Mouse (Mus musculus) limb, embryonic 10.5 days (tissue): ENCODE measurements around the gene Prr18. TPM values are rescaled to one million over a fixed set of nuclear protein-coding genes. Genes with fewer than 3 reads are reported as not detected.
A peak's percentile ranks its signal among the peaks of the same experiment; 100 is the strongest.

ENCODE experiments used
- DNase-seq: peaks from one replicate; pipeline ENCODE4 v3.0.0-alpha.2; 2017; ENCODE audit warnings: low spot score
- H3K27ac ChIP-seq: fragments of 300-500 bp; sonication (generic); 2 replicates; pipeline ENCODE4 v1.5.1; 2016; ENCODE audit warnings: mild to moderate bottlenecking
- H3K27me3 ChIP-seq: fragments of 300-500 bp; sonication (generic); 2 replicates; pipeline ENCODE4 v1.6.1; 2016; ENCODE audit warnings: low read depth, mild to moderate bottlenecking; ENCODE audit not compliant: poor library complexity, severe bottlenecking
- H3K36me3 ChIP-seq: fragments of 300-500 bp; sonication (generic); 2 replicates; pipeline ENCODE4 v1.6.1; 2016; ENCODE audit warnings: mild to moderate bottlenecking, moderate library complexity
- H3K4me1 ChIP-seq: fragments of 300-500 bp; sonication (generic); 2 replicates; pipeline ENCODE4 v1.6.1; 2016
- H3K4me3 ChIP-seq: fragments of 300-500 bp; sonication (generic); 2 replicates; pipeline ENCODE4 v1.5.1; 2016; ENCODE audit warnings: mild to moderate bottlenecking, moderate library complexity
- H3K9me3 ChIP-seq: fragments of 300-500 bp; sonication (generic); replicated peaks from 2 replicates; pipeline ENCODE4 v1.6.1; 2016; ENCODE audit warnings: mild to moderate bottlenecking
- WGBS: fragments of 180-500 bp; shearing (Covaris S2); methylation state at CpG from one replicate; pipeline ENCODE4 v1.1.7; 2016; 5-methylcytosine and 5-hydroxymethylcytosine counted together
- polyA plus RNA-seq: library from polyadenylated mRNA; unstranded; fragments of >200 nt; fragmentation: Nextera tagmentation; extraction: Ambion mirVana; gene quantifications from 2 replicates; pipeline ENCODE4 v1.2.1, GENCODE M21; 2016

Prr18 gene
- polyA plus RNA-seq, 1 experiment from 2014 or later: 0.29 TPM

DNA sequence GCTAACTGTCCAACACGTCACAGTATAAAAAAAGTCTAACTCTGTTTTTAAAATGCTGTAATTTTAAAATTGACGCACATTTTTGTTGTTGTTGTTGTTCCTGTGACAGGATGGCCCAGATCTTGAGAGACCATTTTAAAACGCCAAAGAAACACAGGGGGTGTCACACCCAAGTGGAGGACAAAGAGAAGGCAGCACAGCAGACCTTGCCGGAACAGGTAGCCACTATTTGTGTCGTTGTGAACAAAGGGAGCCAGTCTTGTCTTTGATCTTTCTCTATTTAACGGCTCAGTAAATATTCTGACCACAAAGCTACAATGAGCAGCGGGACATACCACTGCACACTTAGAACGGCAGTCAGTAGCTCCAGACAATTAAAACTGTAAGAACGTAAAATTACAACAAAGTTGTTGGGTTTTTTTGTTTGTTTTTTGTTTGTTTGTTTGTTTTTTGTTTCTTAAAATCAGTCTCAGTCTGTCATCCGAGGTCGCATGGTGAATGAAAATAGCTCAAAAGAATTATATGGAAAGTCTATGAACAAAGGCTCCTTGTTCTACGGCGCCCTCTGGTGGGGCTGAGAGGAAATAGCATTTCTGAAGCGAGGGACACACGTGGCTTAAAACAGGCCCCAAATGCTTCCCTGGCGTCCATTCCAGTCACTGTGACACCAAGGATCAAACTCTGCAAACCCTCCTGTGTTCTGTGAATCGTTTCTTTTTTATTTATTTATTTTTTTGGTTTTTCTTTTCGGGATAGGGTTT is 35.2 kb downstream of the Prr18 start:
- DNase-seq: peak; percentile 88
- no peaks in the 10 kb centered on the region for H3K36me3 ChIP-seq
- WGBS: 4% methylated on average over 18 of the region's 18 CpGs
- peak overlapping the region; percentile 90 for H3K27ac ChIP-seq
- no peaks in the 10 kb centered on the region for H3K9me3 ChIP-seq
- 0 out of 2 replicates have a peak, but pooled peaks cover 13% of the 10 kb centered on the region for H3K27me3 ChIP-seq
- peaks cover 81% of the 10 kb centered on the region for H3K4me1 ChIP-seq
- peak overlapping the region; percentile 45 for H3K4me3 ChIP-seq

DNA sequence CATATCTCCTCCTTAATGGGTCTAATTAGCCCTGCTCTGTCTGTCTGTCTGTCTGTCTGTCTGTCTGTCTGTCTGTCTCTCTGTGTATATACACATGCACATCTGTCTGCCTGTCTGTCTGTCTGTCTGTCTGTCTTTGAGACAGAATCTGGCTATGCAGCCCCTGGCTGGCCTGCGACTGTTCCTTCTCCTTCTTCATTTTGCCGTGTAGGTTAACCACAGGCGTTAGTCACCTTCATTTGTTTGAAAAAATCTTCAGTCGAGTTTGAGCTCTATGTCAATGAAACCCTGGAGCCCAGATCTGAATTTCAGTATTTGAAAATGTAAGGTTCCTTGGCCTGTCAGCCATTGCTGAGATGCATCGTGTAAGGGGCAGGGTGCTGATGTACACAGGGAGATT is 40.0 kb downstream of the Prr18 start:
- no peak for DNase-seq
- 49% methylated on average over 5 of the region's 5 CpGs for WGBS
- Histone ChIP-seq H3K27me3 (no peaks in the 10 kb centered on the region), H3K9me3 (no peaks in the 10 kb centered on the region), H3K4me1 (peaks cover 55% of the 10 kb centered on the region), H3K4me3 (no peak overlapping the region), H3K27ac (no peak overlapping the region; the same call in 1 of the 2 replicates), H3K36me3 (no peaks in the 10 kb centered on the region)

DNA sequence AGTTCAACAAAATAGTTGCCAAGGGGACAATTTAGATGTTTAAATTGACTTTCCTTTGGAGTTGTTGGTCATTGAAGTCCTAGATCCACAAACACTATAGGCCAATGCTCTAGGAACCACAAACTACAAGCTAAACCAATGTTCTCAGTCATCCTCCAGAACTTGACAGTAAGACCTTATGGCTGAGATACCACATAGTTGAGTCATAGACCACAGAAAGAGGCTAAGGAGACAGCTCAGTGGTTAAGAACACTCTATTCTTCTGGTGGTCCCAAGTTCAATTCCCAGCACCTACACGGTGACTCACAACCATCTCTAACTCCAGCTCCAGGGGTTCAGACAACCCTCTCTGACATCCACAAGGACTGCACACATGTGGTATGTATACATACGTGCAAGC is 48.2 kb downstream of the Prr18 start:
- H3K36me3 ChIP-seq: no peaks in the 10 kb centered on the region
- DNase-seq: no peak
- 96% methylated on average over 2 of the region's 2 CpGs for WGBS
- peaks cover 24% of the 10 kb centered on the region for H3K4me1 ChIP-seq
- H3K4me3 ChIP-seq: no peak overlapping the region
- H3K27me3 ChIP-seq: peaks cover 39% of the 10 kb centered on the region
- H3K27ac ChIP-seq: no peak overlapping the region
- H3K9me3 ChIP-seq: no peaks in the 10 kb centered on the region

DNA sequence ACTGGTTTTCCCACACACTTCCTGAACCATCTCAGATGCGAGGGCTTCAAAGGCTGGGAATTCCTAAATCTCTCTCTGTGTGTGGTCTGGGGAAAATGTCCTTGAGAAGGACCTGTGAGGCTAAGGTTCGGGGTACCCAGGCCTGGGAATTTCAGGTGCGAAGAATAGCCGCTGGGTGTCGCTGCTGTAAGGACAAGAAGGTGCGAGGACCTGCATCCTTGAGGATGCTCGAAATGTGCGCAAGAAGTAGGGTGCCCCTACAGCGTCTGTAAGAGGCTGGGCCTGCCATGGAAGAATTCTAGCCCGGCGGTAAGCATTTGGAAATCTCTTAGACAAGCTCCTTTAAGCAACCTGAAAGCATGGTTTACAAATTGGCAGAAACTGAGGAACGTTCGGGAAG is 51.2 kb downstream of the Prr18 start:
- peaks cover 48% of the 10 kb centered on the region for H3K4me1 ChIP-seq
- WGBS: under 1% methylated on average over 13 of the region's 13 CpGs
- H3K36me3 ChIP-seq: no peaks in the 10 kb centered on the region
- peaks cover 60% of the 10 kb centered on the region for H3K27me3 ChIP-seq
- peak overlapping the region; percentile 83 for H3K27ac ChIP-seq
- no peaks in the 10 kb centered on the region for H3K9me3 ChIP-seq
- DNase-seq: peak; percentile 75
- H3K4me3 ChIP-seq: peak overlapping the region; percentile 48

- Histone ChIP-seq H3K36me3 (no peaks in the 10 kb centered on the region), H3K27me3 (peaks cover 60% of the 10 kb centered on the region), H3K4me3 (peak overlapping the region; percentile 48), H3K9me3 (no peaks in the 10 kb centered on the region), H3K4me1 (peaks cover 48% of the 10 kb centered on the region), H3K27ac (peak overlapping the region; percentile 83)
- DNase-seq: peak; percentile 73
- WGBS: under 1% methylated on average over 28 of the region's 28 CpGs
Observed at GRCm38 (mm10) chr17:8388990-8389789, 51.9 kb downstream of the Prr18 start.

GRCm38 (mm10) chr17:8389790-8390095 is 52.5 kb downstream of the Prr18 start:
- Histone ChIP-seq H3K27ac (peak overlapping the region; percentile 83), H3K27me3 (peaks cover 60% of the 10 kb centered on the region), H3K9me3 (no peaks in the 10 kb centered on the region), H3K4me3 (peak overlapping the region; percentile 48), H3K4me1 (peaks cover 48% of the 10 kb centered on the region), H3K36me3 (no peaks in the 10 kb centered on the region)
- no peak for DNase-seq
- WGBS: 4% methylated on average over 10 of the region's 10 CpGs

DNA sequence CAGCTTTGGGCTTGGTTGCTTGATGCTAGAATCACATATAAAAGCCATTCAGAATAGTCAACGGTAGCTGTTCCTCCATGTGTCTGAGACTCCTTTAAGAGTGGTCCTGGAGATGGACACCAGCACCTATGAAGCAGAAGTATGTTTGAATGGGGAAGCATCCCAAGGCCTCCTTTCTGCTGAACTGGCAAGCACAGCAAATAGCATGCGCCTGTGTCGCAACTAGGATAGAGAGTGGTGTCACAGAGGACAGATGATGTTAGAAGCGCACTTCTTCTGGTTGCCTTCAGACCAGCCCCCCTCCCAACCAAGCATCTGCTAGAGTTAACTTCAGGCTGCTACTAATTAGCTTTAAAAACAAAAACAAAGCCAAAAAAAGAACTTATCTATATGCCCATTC is 53.2 kb downstream of the Prr18 start:
- Histone ChIP-seq H3K27ac (no peak overlapping the region), H3K36me3 (no peaks in the 10 kb centered on the region), H3K9me3 (no peaks in the 10 kb centered on the region), H3K27me3 (peaks cover 60% of the 10 kb centered on the region), H3K4me1 (peaks cover 49% of the 10 kb centered on the region), H3K4me3 (no peak overlapping the region)
- WGBS: 53% methylated on average over 4 of the region's 4 CpGs
- DNase-seq: no peak

Other genes with a start within 250 kb of the Prr18 start
- not detected in 2 replicates for gene Gm49673, start 189.7 kb upstream of the Prr18 start, polyA plus RNA-seq
- 24.0 and 27.0 TPM in 2 replicates for gene Rnaset2a, start 189.4 kb upstream of the Prr18 start, polyA plus RNA-seq
- gene Fgfr1op, start 172.0 kb upstream of the Prr18 start, polyA plus RNA-seq: 54.1 and 55.2 TPM in 2 replicates
- not detected in 2 replicates for gene Ccr6, start 101.4 kb upstream of the Prr18 start, polyA plus RNA-seq
- gene Mpc1, start 54.6 kb upstream of the Prr18 start, polyA plus RNA-seq: 81.4 and 84.6 TPM in 2 replicates
- 57.0 and 57.7 TPM in 2 replicates for gene Sft2d1, start 26.4 kb upstream of the Prr18 start, polyA plus RNA-seq
- gene T2, start 18.5 kb downstream of the Prr18 start, polyA plus RNA-seq: 0.75 and 1.1 TPM in 2 replicates
- gene T, start 97.0 kb downstream of the Prr18 start, polyA plus RNA-seq: 0.93 and 1.2 TPM in 2 replicates
- gene Pde10a, start 187.9 kb downstream of the Prr18 start, polyA plus RNA-seq: 1.6 and 1.9 TPM in 2 replicates
- not detected in 2 replicates for gene Gm17087, start 229.5 kb downstream of the Prr18 start, polyA plus RNA-seq